Mouse (Mus musculus) hindbrain, embryonic 14.5 days (tissue): ENCODE measurements around the gene Upk3bl. TPM values are rescaled to one million over a fixed set of nuclear protein-coding genes. Genes with fewer than 3 reads are reported as not detected.

Source experiments
- microRNA-seq: library from miRNA; unstranded; fragments of <30 nt; microRNA quantifications from one replicate; pipeline ENCODE4, GENCODE M21; 2016
- polyA plus RNA-seq: library from polyadenylated mRNA; unstranded; fragments of >200 nt; fragmentation: Nextera tagmentation; extraction: Ambion mirVana; gene quantifications from 2 replicates; pipeline ENCODE4 v1.2.1, GENCODE M21; 2014

Upk3bl gene
- polyA plus RNA-seq, 1 experiment from 2014 or later = not detected

Small RNA genes lying within 50 kb of the gene (microRNA-seq; reads per million reads assigned to microRNA genes)
- gene Mir7035 = 0.81 reads per million

Other genes with a start within 250 kb of the Upk3bl start
- gene Srrm3, start 247.6 kb upstream of the Upk3bl start, polyA plus RNA-seq = 49.3 and 51.3 TPM in 2 replicates
- 10.3 and 10.6 TPM in 2 replicates for gene Hspb1, start 166.6 kb upstream of the Upk3bl start, polyA plus RNA-seq
- 429 and 481 TPM in 2 replicates for gene Ywhag, start 119.9 kb upstream of the Upk3bl start, polyA plus RNA-seq
- gene Ssc4d, start 80.0 kb upstream of the Upk3bl start, polyA plus RNA-seq = 1.5 TPM in 2 replicates
- gene Zp3, start 74.4 kb upstream of the Upk3bl start, polyA plus RNA-seq = not detected in 2 replicates
- gene Dtx2, start 59.7 kb upstream of the Upk3bl start, polyA plus RNA-seq = 23.1 and 24.2 TPM in 2 replicates
- not detected in 2 replicates for gene Upk3b, start 16.0 kb upstream of the Upk3bl start, polyA plus RNA-seq
- 13.6 and 15.0 TPM in 2 replicates for gene Rasa4, start 29.4 kb downstream of the Upk3bl start, polyA plus RNA-seq
- gene Polr2j, start 62.1 kb downstream of the Upk3bl start, polyA plus RNA-seq = 209 and 235 TPM in 2 replicates
- gene Lrwd1, start 81.6 kb downstream of the Upk3bl start, polyA plus RNA-seq = 18.2 and 20.5 TPM in 2 replicates
- 16.7 and 17.1 TPM in 2 replicates for gene Alkbh4, start 81.7 kb downstream of the Upk3bl start, polyA plus RNA-seq
- gene Orai2, start 116.2 kb downstream of the Upk3bl start, polyA plus RNA-seq = 34.6 and 37.5 TPM in 2 replicates
- gene Prkrip1, start 144.5 kb downstream of the Upk3bl start, polyA plus RNA-seq = 59.0 and 61.7 TPM in 2 replicates
- 24.6 and 24.8 TPM in 2 replicates for gene Sh2b2, start 192.1 kb downstream of the Upk3bl start, polyA plus RNA-seq